Mouse (Mus musculus) intestine, postnatal 0 days (tissue): Measurements from ENCODE around the gene Polr3e. TPM values are rescaled to one million over a fixed set of nuclear protein-coding genes. Genes with fewer than 3 reads are reported as not detected.
"Not testable (repeated sequence)": the region's sequence is repeated elsewhere in the genome, so short reads cannot be mapped to it uniquely, and the experiment has no call there.

Source experiments
- ATAC-seq: fragments of 200-750 bp; cut with Nextera tagmentation; 2 replicates; pipeline ENCODE4 v1.8.0; 2017; ENCODE audit warnings: mild to moderate bottlenecking, moderate TSS enrichment, moderate library complexity
- H3K27ac ChIP-seq: fragments of 300-500 bp; sonication (generic); 2 replicates; pipeline ENCODE4 v1.5.1; 2014; ENCODE audit warnings: mild to moderate bottlenecking, low read depth, low read length, moderate library complexity
- H3K27me3 ChIP-seq: fragments of 300-500 bp; sonication (generic); replicated peaks from 2 replicates; pipeline ENCODE4 v1.6.1; 2014; ENCODE audit warnings: low read length, mixed read lengths; ENCODE audit not compliant: control insufficient read depth, insufficient read depth
- H3K36me3 ChIP-seq: fragments of 300-500 bp; sonication (generic); 2 replicates; pipeline ENCODE4 v1.6.1; 2014; ENCODE audit warnings: mild to moderate bottlenecking, moderate library complexity; ENCODE audit not compliant: control insufficient read depth, insufficient read depth
- H3K4me1 ChIP-seq: fragments of 300-500 bp; sonication (generic); replicated peaks from 2 replicates; pipeline ENCODE4 v1.6.1; 2014; ENCODE audit warnings: antibody characterized with exemption, low read length, mixed read lengths; ENCODE audit not compliant: control insufficient read depth, insufficient read depth
- H3K4me2 ChIP-seq: fragments of 300-500 bp; sonication (generic); replicated peaks from 2 replicates; pipeline ENCODE4 v1.6.1; 2014; ENCODE audit warnings: low read depth, mild to moderate bottlenecking, moderate library complexity
- H3K4me3 ChIP-seq: fragments of 300-500 bp; sonication (generic); 2 replicates; pipeline ENCODE4 v1.5.1; 2014; ENCODE audit warnings: low read depth, low read length
- H3K9ac ChIP-seq: fragments of 300-500 bp; sonication (generic); 2 replicates; pipeline ENCODE4 v1.6.1; 2014; ENCODE audit warnings: mild to moderate bottlenecking, low read depth, low read length
- H3K9me3 ChIP-seq: fragments of 300-500 bp; sonication (generic); 2 replicates; pipeline ENCODE4 v1.6.1; 2016; ENCODE audit warnings: mixed run types; ENCODE audit not compliant: control insufficient read depth
- CTCF ChIP-seq: sonication (generic); IDR thresholded peaks from 2 replicates; pipeline ENCODE4 v1.5.1; 2016; ENCODE audit warnings: low read depth, mild to moderate bottlenecking, control low read depth, antibody characterized with exemption, moderate library complexity
- WGBS: fragments of 180-500 bp; shearing (Covaris S2); extraction: QIAGEN DNeasy Blood & Tissue Kit; methylation state at CpG from one replicate; pipeline ENCODE4 v1.1.7; 2014; 5-methylcytosine and 5-hydroxymethylcytosine counted together
- polyA plus RNA-seq: library from polyadenylated mRNA; unstranded; fragments of >200 nt; fragmentation: Nextera tagmentation; extraction: Ambion mirVana; gene quantifications from 2 replicates; pipeline ENCODE4 v1.2.1, GENCODE M21; 2015

The Polr3e gene
- polyA plus RNA-seq, 1 experiment from 2014 or later, result 18.3 TPM

GRCm38 (mm10) chr7:120900191-120900590 is 17.4 kb upstream of the Polr3e start:
- Histone ChIP-seq H3K27me3 (no peaks in the 10 kb centered on the region), H3K9me3 (no peaks in the 10 kb centered on the region), H3K4me2 (no peak overlapping the region), H3K27ac (no peak overlapping the region), H3K36me3 (peaks cover 75% of the 10 kb centered on the region), H3K4me3 (no peak overlapping the region), H3K9ac (no peak overlapping the region), H3K4me1 (no peaks in the 10 kb centered on the region)
- TF ChIP-seq CTCF, result no peak
- 76% methylated on average over 4 of the region's 4 CpGs for WGBS
- no peak for ATAC-seq

DNA sequence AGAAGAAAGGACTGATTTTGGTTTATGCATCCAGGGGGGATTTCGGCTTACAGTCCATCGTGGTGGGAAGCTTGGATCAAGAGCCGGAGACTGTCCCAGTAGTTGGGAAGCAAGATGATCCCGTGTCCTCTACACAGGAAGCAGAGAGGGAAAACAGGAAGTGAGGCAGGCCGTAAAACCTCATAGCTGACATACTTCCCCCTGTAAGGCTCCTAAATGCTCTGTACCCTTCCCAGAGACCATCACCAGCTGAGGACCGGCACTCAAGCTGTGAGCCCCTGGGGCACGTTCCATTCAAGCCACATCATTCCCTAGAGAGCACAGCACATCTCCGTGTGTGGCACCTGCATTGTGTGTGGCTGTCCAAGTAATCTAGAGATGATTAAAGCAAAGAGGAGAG is 15.8 kb upstream of the Polr3e start:
- Histone ChIP-seq H3K9me3 (no peaks in the 10 kb centered on the region), H3K4me1 (no peaks in the 10 kb centered on the region), H3K4me2 (no peak overlapping the region), H3K9ac (no peak overlapping the region), H3K27ac (no peak overlapping the region), H3K36me3 (peaks cover 66% of the 10 kb centered on the region), H3K27me3 (no peaks in the 10 kb centered on the region), H3K4me3 (no peak overlapping the region)
- no peak for ATAC-seq
- WGBS, result 63% methylated on average over 8 of the region's 8 CpGs
- no peak for TF ChIP-seq CTCF

- Histone ChIP-seq H3K27me3 (no peaks in the 10 kb centered on the region), H3K9me3 (no peaks in the 10 kb centered on the region), H3K36me3 (peaks cover 55% of the 10 kb centered on the region), H3K9ac (no peak overlapping the region), H3K27ac (no peak overlapping the region), H3K4me2 (no peak overlapping the region), H3K4me3 (no peak overlapping the region), H3K4me1 (no peaks in the 10 kb centered on the region)
- TF ChIP-seq CTCF, result no peak
- no peak for ATAC-seq
- WGBS, result 67% methylated on average over 3 of the region's 3 CpGs
Observed at GRCm38 (mm10) chr7:120902931-120903330, 14.6 kb upstream of the Polr3e start.

GRCm38 (mm10) chr7:120910172-120910571 is 7.4 kb upstream of the Polr3e start:
- not testable (repeated sequence) for H3K27me3 ChIP-seq

DNA sequence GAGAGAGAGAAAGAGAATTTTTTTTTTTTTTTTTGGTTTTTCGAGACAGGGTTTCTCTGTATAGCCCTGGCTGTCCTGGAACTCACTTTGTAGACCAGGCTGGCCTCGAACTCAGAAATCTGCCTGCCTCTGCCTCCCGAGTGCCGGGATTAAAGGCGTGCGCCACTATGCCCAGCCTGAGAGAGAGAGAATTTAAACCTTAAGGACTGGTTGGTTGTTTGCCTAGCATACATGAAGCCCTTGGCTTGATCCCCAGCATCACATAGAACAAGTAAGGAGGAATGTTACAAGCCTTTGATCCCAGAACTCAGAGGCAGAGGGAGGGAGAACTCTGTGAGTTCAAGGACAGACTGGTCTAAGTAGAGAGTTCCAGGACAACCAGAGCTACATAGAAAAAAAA is 6.3 kb upstream of the Polr3e start:
- not testable (repeated sequence) for H3K4me2 ChIP-seq, H3K27me3 ChIP-seq, H3K36me3 ChIP-seq, H3K9me3 ChIP-seq, H3K9ac ChIP-seq, H3K4me3 ChIP-seq, ATAC-seq, H3K4me1 ChIP-seq, H3K27ac ChIP-seq
- 89% methylated on average over 6 of the region's 6 CpGs for WGBS

More at GRCm38 (mm10) chr7:120910172-120910571, 7.4 kb upstream of the Polr3e start:
- 81% methylated on average over 3 of the region's 3 CpGs for WGBS
- H3K9ac ChIP-seq, H3K4me1 ChIP-seq, H3K9me3 ChIP-seq, H3K27ac ChIP-seq, H3K4me3 ChIP-seq, H3K4me2 ChIP-seq, H3K36me3 ChIP-seq, ATAC-seq: not testable (repeated sequence)
- peak; percentile 38 for TF ChIP-seq CTCF

DNA sequence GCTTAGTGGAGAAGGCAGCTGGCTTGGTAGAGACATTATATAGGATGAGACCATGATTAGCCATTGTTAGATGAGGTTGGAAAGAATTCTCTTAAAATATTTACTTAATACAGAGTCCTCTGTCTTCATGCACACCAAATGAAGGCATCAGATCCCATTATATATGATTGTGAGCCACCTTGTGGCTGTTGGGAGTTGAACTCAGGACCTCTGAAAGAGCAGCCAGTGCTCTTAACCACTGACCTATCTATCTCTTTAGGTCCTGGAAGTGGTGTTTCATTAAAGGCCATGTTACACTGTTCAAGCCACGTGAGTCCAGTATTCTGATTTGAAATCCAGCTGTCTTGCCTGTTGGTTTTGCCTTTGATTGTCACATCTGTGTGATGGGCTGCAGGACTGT is 4.2 kb upstream of the Polr3e start:
- Histone ChIP-seq H3K36me3 (no peaks in the 10 kb centered on the region), H3K9me3 (no peaks in the 10 kb centered on the region), H3K4me3 (no peak overlapping the region), H3K4me1 (no peaks in the 10 kb centered on the region), H3K9ac (no peak overlapping the region), H3K27me3 (no peaks in the 10 kb centered on the region), H3K27ac (no peak overlapping the region), H3K4me2 (no peak overlapping the region)
- WGBS, result 49% methylated on average over 1 of the region's 1 CpGs
- peak; percentile 61 for TF ChIP-seq CTCF
- ATAC-seq, result no peak

- WGBS, result 28% methylated on average over 11 of the region's 11 CpGs
Observed at GRCm38 (mm10) chr7:120916262-120916875, 1.2 kb upstream of the Polr3e start.

More at GRCm38 (mm10) chr7:120916262-120916875, 1.2 kb upstream of the Polr3e start:
- Histone ChIP-seq H3K36me3 (no peaks in the 10 kb centered on the region), H3K4me1 (no peaks in the 10 kb centered on the region), H3K4me3 (0 out of 2 replicates have a peak overlapping the region, but pooled peaks have one; percentile 97), H3K4me2 (peak overlapping the region; percentile 87), H3K27ac (no peak overlapping the region), H3K9ac (no peak overlapping the region), H3K9me3 (no peaks in the 10 kb centered on the region), H3K27me3 (no peaks in the 10 kb centered on the region)
- ATAC-seq, result no peak
- TF ChIP-seq CTCF, result no peak
